ENCODE assay signal across 9 mouse cellular contexts in the genomic region with DNA sequence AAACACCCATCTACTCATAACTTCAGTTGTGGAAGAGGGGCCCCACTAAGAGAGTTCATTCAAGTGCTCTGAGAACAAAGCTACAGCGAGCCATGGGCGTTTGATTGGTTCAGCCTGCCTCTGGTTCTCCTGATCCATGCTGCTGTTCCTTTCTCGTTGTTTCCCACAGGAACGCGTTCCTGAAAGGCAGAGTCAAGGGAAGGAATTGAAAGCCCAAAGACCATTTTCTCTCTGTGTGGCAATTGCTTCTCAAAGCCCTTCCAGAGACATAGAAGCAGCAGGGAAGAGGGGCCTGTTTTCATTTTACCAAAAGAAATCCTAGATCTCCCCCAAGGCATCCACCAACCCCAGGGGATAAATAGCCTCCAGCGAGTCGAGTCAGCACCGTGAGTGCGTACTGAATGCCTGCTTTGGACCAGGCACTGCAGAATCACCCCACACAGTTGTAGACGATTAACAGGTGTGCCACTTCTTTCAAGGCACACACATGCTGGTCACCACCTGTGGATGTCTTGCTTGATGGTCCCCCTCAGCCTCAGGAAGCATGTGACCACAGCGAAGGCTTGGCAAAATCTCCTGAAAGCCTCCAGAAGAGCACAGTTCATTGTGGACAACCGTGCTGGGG.
DNase-seq lines count a peak whose midpoint lies in the region; ATAC-seq lines count a peak whose summit lies in the region.
"Had no signal": no experiment of that assay in that cellular context is flagged by ENCODE, and none has a peak within 500 bp of the region (broad histone marks: within the 10 kb centered on the region; RNA-seq: fewer than 3 reads in every experiment).

No protein-coding gene starts in this region.

- H3K4me2 ChIP-seq in midbrain, embryonic 12.5 days (replicated peaks) = peak overlapping the region; percentile 45

- peak; percentile 7 for DNase-seq in heart, postnatal 4 days
- DNase-seq in heart, postnatal 14 days = no peak
- peak; percentile 68 for DNase-seq in embryo, embryonic 10.5 days (ENCODE audit: low spot score)
- peak; percentile 10 to 12 for DNase-seq in frontal cortex, postnatal 36 days (ENCODE audit: low spot score in 2 of 2)
- DNase-seq in yolk sac, embryonic 10.5 days (ENCODE audit: low spot score) = no peak
- no peak for DNase-seq in urinary bladder, postnatal 14 days (ENCODE audit: low spot score)
- DNase-seq in kidney, adult 8-10 months = no peak
- DNase-seq: kidney, postnatal 10 days had no signal

- H3K27ac ChIP-seq in midbrain, embryonic 12.5 days (replicated peaks) = peak overlapping the region; percentile 44; the same call in 1 of the 2 replicates

- H3K9ac ChIP-seq in midbrain, embryonic 12.5 days (replicated peaks) = no peak overlapping the region

- 19% methylated on average over 12 of the region's 12 CpGs for WGBS in midbrain, embryonic 12.5 days

- H3K4me3 ChIP-seq in midbrain, embryonic 12.5 days = peak overlapping the region; percentile 19

- H3K9me3 ChIP-seq in midbrain, embryonic 12.5 days = no peaks in the 10 kb centered on the region

- intact Hi-C loops in heart, postnatal 14 days (cut with DNase I) = loop anchor here (10.0 kb wide), 1 partner anchor 53 kb away; no protein-coding TSS in a partner anchor

- H3K27me3 ChIP-seq in midbrain, embryonic 12.5 days = 0 out of 2 replicates have a peak, but pooled peaks cover 3% of the 10 kb centered on the region

- H3K4me1 ChIP-seq in midbrain, embryonic 12.5 days = peaks cover 18% of the 10 kb centered on the region

- H3K36me3 ChIP-seq in midbrain, embryonic 12.5 days = no peaks in the 10 kb centered on the region

- ATAC-seq in midbrain, embryonic 12.5 days (ENCODE audit: low FRiP score, low read depth) = no peak

Comparison
In these comparisons a context has a peak if more than half of its experiments do, and no peak if none do; other contexts are left out.
1. DNase-seq: peak in heart, postnatal 4 days (single experiment), embryo, embryonic 10.5 days (single experiment) and frontal cortex, postnatal 36 days (2 of 2); none in heart, postnatal 14 days (0 of 2), yolk sac, embryonic 10.5 days (single experiment), urinary bladder, postnatal 14 days (single experiment) and kidney, adult 8-10 months (0 of 2).